Mouse (Mus musculus) skeletal muscle tissue, postnatal 0 days (tissue): ENCODE measurements around the gene Gm21904. TPM values are rescaled to one million over a fixed set of nuclear protein-coding genes. Genes with fewer than 3 reads are reported as not detected.

Experiments
- polyA plus RNA-seq: library from polyadenylated mRNA; unstranded; fragments of >200 nt; fragmentation: Nextera tagmentation; extraction: Ambion mirVana; gene quantifications from 2 replicates; pipeline ENCODE4 v1.2.1, GENCODE M21; 2015

Gm21904 gene
- not detected in 2 replicates for polyA plus RNA-seq

GRCm38 (mm10) chrY:17846166-17846565 is at the start of gene Gm21904:
Gene Gm21904, minus strand, starts transcription at chrY:17846266.

GRCm38 (mm10) chrY:17874441-17874840 is 28.4 kb upstream of the Gm21904 start, which contains the start of the genes Gm20772 and Gm20831:
Gene Gm20772, plus strand, starts transcription at chrY:17874741.
Gene Gm20831, plus strand, starts transcription at chrY:17874741.

Other genes starting within 250 kb of the Gm21904 start
- not detected in 2 replicates for gene Gm20772, start 28.5 kb upstream of the Gm21904 start, polyA plus RNA-seq
- not detected in 2 replicates for gene Gm20831, start 28.5 kb upstream of the Gm21904 start, polyA plus RNA-seq
- not detected in 2 replicates for gene Srsy, start 91.1 kb upstream of the Gm21904 start, polyA plus RNA-seq
- gene Gm21764, start 215.5 kb upstream of the Gm21904 start, polyA plus RNA-seq, result not detected in 2 replicates
- not detected in 2 replicates for gene Ssty1, start 242.8 kb upstream of the Gm21904 start, polyA plus RNA-seq